Mouse (Mus musculus): ENCODE results near the gene Iqcn.

DNA sequence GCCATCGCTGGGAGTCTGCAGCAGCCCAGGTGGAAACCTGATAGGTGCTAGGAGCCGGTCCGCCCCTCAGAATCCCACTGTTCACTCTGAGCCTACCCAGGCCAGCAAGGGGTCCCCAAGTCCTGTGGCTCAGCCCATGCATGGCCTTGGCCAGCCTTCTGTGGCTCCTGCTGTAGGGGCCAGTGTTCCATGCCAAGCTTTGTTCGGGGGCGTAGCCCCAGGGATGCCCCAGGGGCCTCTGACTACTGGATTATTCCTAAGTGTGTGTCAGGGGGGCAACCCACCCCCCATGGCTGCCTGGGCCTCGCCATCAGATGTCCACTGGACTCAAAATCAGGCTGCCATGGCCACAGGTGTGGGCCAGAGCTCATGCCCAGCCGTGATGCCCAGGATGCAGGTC is 10.7 kb downstream of the Iqcn start:
- TF ChIP-seq CTCF (IDR thresholded peaks at IDR 0.05; ENCODE audit: borderline replicate concordance, extremely low read depth, insufficient read depth, insufficient read length) (no peak), POLR2A (IDR thresholded peaks at IDR 0.05; ENCODE audit: borderline replicate concordance, extremely low read depth, insufficient read depth, insufficient read length, poor library complexity, severe bottlenecking) (no peak)

Measured in brain, embryonic 14.5 days (tissue).